Mouse (Mus musculus) erythroblast, embryonic 14.5 days (primary cell): ENCODE measurements around the gene Gmds. TPM values are rescaled to one million over a fixed set of nuclear protein-coding genes. Genes with fewer than 3 reads are reported as not detected.
A peak's percentile ranks its signal among the peaks of the same experiment; 100 is the strongest.

Source experiments
- H3K27me3 ChIP-seq: 2 replicates; pipeline ENCODE4 v1.6.1; 2012; ENCODE audit warnings: inconsistent platforms; ENCODE audit not compliant: control insufficient read depth
- H3K36me3 ChIP-seq: 2 replicates; pipeline ENCODE4 v1.6.1; 2012; ENCODE audit warnings: mild to moderate bottlenecking, inconsistent platforms; ENCODE audit not compliant: control insufficient read depth
- H3K4me1 ChIP-seq: 2 replicates; pipeline ENCODE4 v1.6.1; 2012; ENCODE audit warnings: inconsistent platforms; ENCODE audit not compliant: control insufficient read depth
- H3K4me3 ChIP-seq: replicated peaks from 2 replicates; pipeline ENCODE3; 2012; ENCODE audit warnings: moderate library complexity, mild to moderate bottlenecking, inconsistent platforms
- H3K9me3 ChIP-seq: 2 replicates; pipeline ENCODE4 v1.6.1; 2012; ENCODE audit warnings: low read length, inconsistent platforms, mixed read lengths; ENCODE audit not compliant: control insufficient read depth
- GATA1 ChIP-seq: IDR thresholded peaks from 2 replicates; pipeline ENCODE4 v1.6.1; 2012; ENCODE audit warnings: low read length, inconsistent platforms, mixed read lengths
- TAL1 ChIP-seq: IDR thresholded peaks from 3 replicates; pipeline ENCODE4 v1.6.1; 2012; ENCODE audit warnings: low read length, inconsistent platforms, mixed read lengths
- polyA plus RNA-seq: library from polyadenylated mRNA; stranded (reverse); fragments of >175 nt; gene quantifications from 2 replicates; pipeline ENCODE4 v1.2.3, GENCODE M21; 2012

Gmds gene
- polyA plus RNA-seq: 0.90 and 1.2 TPM in 2 replicates

GRCm38 (mm10) chr13:32338513-32339365 is at the start of gene Gmds:
Gmds (minus strand) TSS chr13:32338740.
- Histone ChIP-seq H3K36me3 (no peaks in the 10 kb centered on the region), H3K4me3 (peak within 1 kb of the TSS; percentile 82), H3K4me1 (peaks cover 21% of the 10 kb centered on the region), H3K9me3 (no peaks in the 10 kb centered on the region), H3K27me3 (no peaks in the 10 kb centered on the region)
- TF ChIP-seq TAL1: no peak
- TF ChIP-seq GATA1: no peak

- TF ChIP-seq GATA1: no peak
- no peak for TF ChIP-seq TAL1
- H3K4me1 ChIP-seq: no peaks in the 10 kb centered on the region
- no peaks in the 10 kb centered on the region for H3K36me3 ChIP-seq
- no peak overlapping the region for H3K4me3 ChIP-seq
- no peaks in the 10 kb centered on the region for H3K27me3 ChIP-seq
- no peaks in the 10 kb centered on the region for H3K9me3 ChIP-seq
These were observed 47.0 kb upstream of the Gmds start for GRCm38 (mm10) chr13:32385421-32386092.

GRCm38 (mm10) chr13:32382227-32383010 is 43.9 kb upstream of the Gmds start:
- Histone ChIP-seq H3K36me3 (no peaks in the 10 kb centered on the region), H3K27me3 (no peaks in the 10 kb centered on the region), H3K4me3 (no peak overlapping the region), H3K9me3 (no peaks in the 10 kb centered on the region), H3K4me1 (no peaks in the 10 kb centered on the region)
- TF ChIP-seq TAL1 (no peak), GATA1 (no peak)

GRCm38 (mm10) chr13:32378634-32379033 is 40.1 kb upstream of the Gmds start:
- TF ChIP-seq TAL1 (no peak), GATA1 (no peak)
- H3K4me3 ChIP-seq: no peak overlapping the region
- no peaks in the 10 kb centered on the region for H3K9me3 ChIP-seq
- no peaks in the 10 kb centered on the region for H3K4me1 ChIP-seq
- H3K27me3 ChIP-seq: no peaks in the 10 kb centered on the region
- no peaks in the 10 kb centered on the region for H3K36me3 ChIP-seq

GRCm38 (mm10) chr13:32372531-32372883 is 34.0 kb upstream of the Gmds start:
- Histone ChIP-seq H3K9me3 (no peaks in the 10 kb centered on the region), H3K4me1 (no peaks in the 10 kb centered on the region), H3K4me3 (no peak overlapping the region), H3K27me3 (no peaks in the 10 kb centered on the region), H3K36me3 (no peaks in the 10 kb centered on the region)
- no peak for TF ChIP-seq TAL1
- no peak for TF ChIP-seq GATA1

- no peaks in the 10 kb centered on the region for H3K36me3 ChIP-seq
- H3K4me3 ChIP-seq: no peak overlapping the region
- H3K9me3 ChIP-seq: no peaks in the 10 kb centered on the region
- H3K4me1 ChIP-seq: no peaks in the 10 kb centered on the region
- TF ChIP-seq TAL1 (no peak), GATA1 (no peak)
- H3K27me3 ChIP-seq: no peaks in the 10 kb centered on the region
These were observed 33.5 kb upstream of the Gmds start for GRCm38 (mm10) chr13:32371874-32372530.

GRCm38 (mm10) chr13:32370751-32371150 is 32.2 kb upstream of the Gmds start:
- no peak for TF ChIP-seq GATA1
- TF ChIP-seq TAL1: no peak
- no peak overlapping the region for H3K4me3 ChIP-seq
- H3K9me3 ChIP-seq: no peaks in the 10 kb centered on the region
- no peaks in the 10 kb centered on the region for H3K4me1 ChIP-seq
- no peaks in the 10 kb centered on the region for H3K36me3 ChIP-seq
- no peaks in the 10 kb centered on the region for H3K27me3 ChIP-seq

GRCm38 (mm10) chr13:32370135-32370534 is 31.6 kb upstream of the Gmds start:
- no peak for TF ChIP-seq TAL1
- H3K36me3 ChIP-seq: no peaks in the 10 kb centered on the region
- no peaks in the 10 kb centered on the region for H3K9me3 ChIP-seq
- no peak overlapping the region for H3K4me3 ChIP-seq
- no peaks in the 10 kb centered on the region for H3K4me1 ChIP-seq
- no peaks in the 10 kb centered on the region for H3K27me3 ChIP-seq
